Mouse (Mus musculus): ENCODE measurements around the gene Zfp747.
A peak's percentile ranks its signal among the peaks of the same experiment; 100 is the strongest.

The Zfp747 gene

GRCm38 (mm10) chr7:127335604-127336003 lies 40.2 kb downstream of the Zfp747 start:
- DNase-seq (ENCODE audit: low spot score in 2 of 2): no peak

- DNase-seq (ENCODE audit: low spot score in 2 of 2): no peak
These were observed 42.6 kb downstream of the Zfp747 start for GRCm38 (mm10) chr7:127333240-127333639.

GRCm38 (mm10) chr7:127326685-127327084 lies 49.2 kb downstream of the Zfp747 start:
- DNase-seq (ENCODE audit: low spot score in 2 of 2): peak; percentile 45 to 56

GRCm38 (mm10) chr7:127325550-127325949 lies 50.3 kb downstream of the Zfp747 start:
- DNase-seq (ENCODE audit: low spot score in 2 of 2): no peak

GRCm38 (mm10) chr7:127324944-127325343 lies 50.9 kb downstream of the Zfp747 start:
- DNase-seq (ENCODE audit: low spot score in 2 of 2): no peak
